In the genomic region with DNA sequence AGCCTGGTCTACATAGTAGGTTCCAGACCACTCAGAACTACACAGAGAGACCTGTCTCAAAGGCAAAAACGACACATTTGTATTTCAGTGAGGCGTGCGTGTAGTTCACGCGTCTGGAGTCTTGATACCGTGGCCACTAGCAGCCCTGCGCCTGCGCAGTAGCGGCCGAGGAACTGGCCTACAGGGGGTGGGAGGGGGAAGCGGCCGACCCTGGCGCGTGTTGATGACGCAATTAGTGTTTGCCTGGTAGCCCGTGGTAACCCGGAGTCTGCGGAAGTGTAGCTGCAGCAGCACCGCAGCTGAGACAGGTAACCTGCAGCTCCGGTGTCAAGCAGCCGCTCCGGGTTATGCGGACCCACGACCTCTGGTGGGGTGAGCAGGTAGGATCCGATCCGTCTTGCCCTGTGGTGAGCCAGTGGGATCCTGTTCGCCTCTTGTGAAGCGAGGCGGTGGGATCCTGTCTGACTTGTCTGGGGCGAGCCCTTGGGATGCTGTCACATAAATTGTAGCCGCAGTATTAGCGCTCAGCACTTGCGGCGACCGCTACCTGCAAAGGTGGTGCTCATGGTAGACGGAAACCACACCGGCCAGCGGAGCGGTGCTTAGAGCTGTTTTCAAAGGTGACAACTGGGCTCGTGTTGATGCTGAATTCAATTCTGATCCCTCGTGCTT, we compare ENCODE assay signal across 8 mouse cellular contexts. TPM values are rescaled to one million over a fixed set of nuclear protein-coding genes. Genes with fewer than 3 reads are reported as not detected.
DNase-seq lines count a peak whose midpoint lies in the region; ATAC-seq and TF ChIP-seq lines count a peak whose summit lies in the region.

A gene (plus strand): TSS at position 254 of the 672 bp plus-strand sequence.

- H3K9me3 ChIP-seq in erythroblast, embryonic 14.5 days (ENCODE audit: control insufficient read depth, low read length) = no peaks in the 10 kb centered on the region
- H3K9me3 ChIP-seq in heart, embryonic 11.5 days (replicated peaks; ENCODE audit: control insufficient read depth, low read length) = no peaks in the 10 kb centered on the region
- no peaks in the 10 kb centered on the region for H3K9me3 ChIP-seq in kidney, embryonic 16.5 days (ENCODE audit: low read length)

- no peak for TF ChIP-seq CTCF in C2C12 (IDR thresholded peaks at IDR 0.05; ENCODE audit: control insufficient read depth, insufficient read depth, insufficient read length)
- TF ChIP-seq CTCF in brain, embryonic 14.5 days (IDR thresholded peaks at IDR 0.05; ENCODE audit: borderline replicate concordance, extremely low read depth, insufficient read depth, insufficient read length) = no peak; the same call in 1 of the 2 replicates
- TF ChIP-seq CTCF in liver, adult 2 months (IDR thresholded peaks at IDR 0.05; ENCODE audit: low read depth, low read length) = peak; percentile 14; the same call in 1 of the 2 replicates

- peak within 1 kb of the TSS; percentile 58 for H3ac ChIP-seq in C2C12 (ENCODE audit: control insufficient read depth, insufficient read length, low read depth)
- peak within 1 kb of the TSS; percentile 0 for H3ac ChIP-seq in myocyte (ENCODE audit: control insufficient read depth, insufficient read length)

- TF ChIP-seq POLR2A in brain, embryonic 14.5 days (IDR thresholded peaks at IDR 0.05; ENCODE audit: borderline replicate concordance, extremely low read depth, insufficient read depth, insufficient read length, poor library complexity, severe bottlenecking) = peak; percentile 28; the same call in 1 of the 2 replicates
- TF ChIP-seq POLR2A in liver, adult 2 months (IDR thresholded peaks at IDR 0.05; ENCODE audit: extremely low read depth, insufficient read depth, low read length) = peak; percentile 49; the same call in 1 of the 2 replicates
- TF ChIP-seq POLR2A in myocyte (IDR thresholded peaks at IDR 0.05; ENCODE audit: insufficient read length, low read depth) = peak; percentile 74

- ATAC-seq in heart, embryonic 11.5 days (replicated peaks; ENCODE audit: insufficient number of reproducible peaks, low FRiP score, low TSS enrichment) = peak; percentile 91
- ATAC-seq in kidney, embryonic 16.5 days (ENCODE audit: low FRiP score, low TSS enrichment) = peak; percentile 93

- H3K36me3 ChIP-seq in C2C12 (ENCODE audit: control insufficient read depth, insufficient read depth) (no peaks in the 10 kb centered on the region), myocyte (ENCODE audit: control insufficient read depth, insufficient read depth) (no peaks in the 10 kb centered on the region)
- peaks cover 4% of the 10 kb centered on the region for H3K36me3 ChIP-seq in erythroblast, embryonic 14.5 days (ENCODE audit: control insufficient read depth)
- no peaks in the 10 kb centered on the region for H3K36me3 ChIP-seq in heart, embryonic 11.5 days (ENCODE audit: control insufficient read depth, insufficient read depth, low read length)
- no peaks in the 10 kb centered on the region for H3K36me3 ChIP-seq in kidney, embryonic 16.5 days (ENCODE audit: insufficient read depth, low read length)
- H3K36me3 ChIP-seq in liver, adult 2 months (ENCODE audit: control insufficient read depth, insufficient read depth, low read length) = no peaks in the 10 kb centered on the region
- no peaks in the 10 kb centered on the region for H3K36me3 ChIP-seq in splenic B cell, adult 2 months (ENCODE audit: control insufficient read depth, insufficient read depth, low read length, poor library complexity, severe bottlenecking)

- H3K4me3 ChIP-seq in C2C12 (ENCODE audit: insufficient read depth, poor library complexity, severe bottlenecking) (peak within 1 kb of the TSS; percentile 72), myocyte (peak within 1 kb of the TSS; percentile 71)
- H3K4me3 ChIP-seq in erythroblast, embryonic 14.5 days (replicated peaks) = peak within 1 kb of the TSS; percentile 93
- H3K4me3 ChIP-seq in heart, embryonic 11.5 days (ENCODE audit: low read depth, low read length) = peak within 1 kb of the TSS; percentile 77
- peak within 1 kb of the TSS; percentile 79 for H3K4me3 ChIP-seq in kidney, embryonic 16.5 days (ENCODE audit: low read length)
- H3K4me3 ChIP-seq in liver, adult 2 months (ENCODE audit: insufficient read depth, low read depth, low read length) = peak within 1 kb of the TSS; percentile 91

- peak within 1 kb of the TSS; percentile 76 for H3K9ac ChIP-seq in heart, embryonic 11.5 days (ENCODE audit: low read depth, low read length)
- H3K9ac ChIP-seq in kidney, embryonic 16.5 days (replicated peaks; ENCODE audit: low read length) = peak within 1 kb of the TSS; percentile 73
- H3K9ac ChIP-seq in liver, adult 2 months (ENCODE audit: low read depth, low read length) = peak within 1 kb of the TSS; percentile 78

- no peak within 1 kb of the TSS for H3K27ac ChIP-seq in heart, embryonic 11.5 days (ENCODE audit: low read depth, low read length)
- H3K27ac ChIP-seq in kidney, embryonic 16.5 days (ENCODE audit: low read length) = no peak within 1 kb of the TSS
- H3K27ac ChIP-seq in liver, adult 2 months (replicated peaks; ENCODE audit: insufficient read depth, low read depth, low read length) = 0 out of 2 replicates have a peak within 1 kb of the TSS, but pooled peaks have one; percentile 17

- WGBS in heart, embryonic 11.5 days (ENCODE audit: insufficient replicate concordance) = under 1% methylated on average over 41 of the region's 41 CpGs
- under 1% methylated on average over 41 of the region's 41 CpGs for WGBS in kidney, embryonic 16.5 days
- under 1% methylated on average over 41 of the region's 41 CpGs for WGBS in liver, adult 2 months

- peak; percentile 98 for DNase-seq in brain, embryonic 14.5 days (ENCODE audit: low read depth)
- DNase-seq in liver, adult 2 months (ENCODE audit: extremely low read depth, low read depth, low spot score) = peak; percentile 87
- peak; percentile 99 for DNase-seq in splenic B cell, adult 2 months (ENCODE audit: low read depth, low spot score)

- H3K4me1 ChIP-seq in erythroblast, embryonic 14.5 days (ENCODE audit: control insufficient read depth) = peaks cover 20% of the 10 kb centered on the region
- H3K4me1 ChIP-seq in heart, embryonic 11.5 days (ENCODE audit: control insufficient read depth, insufficient read depth, low read length) = peaks cover 5% of the 10 kb centered on the region; the same call in 1 of the 2 replicates
- peaks cover 5% of the 10 kb centered on the region; the same call in 1 of the 2 replicates for H3K4me1 ChIP-seq in kidney, embryonic 16.5 days (ENCODE audit: insufficient read depth, low read length)
- H3K4me1 ChIP-seq in liver, adult 2 months (ENCODE audit: control insufficient read depth, insufficient read depth, low read length) = no peaks in the 10 kb centered on the region

- H3K4me2 ChIP-seq in heart, embryonic 11.5 days = peak within 1 kb of the TSS; percentile 83
- peak within 1 kb of the TSS; percentile 79 for H3K4me2 ChIP-seq in kidney, embryonic 16.5 days (replicated peaks; ENCODE audit: low read depth, low read length)
- H3K4me2 ChIP-seq in myocyte (ENCODE audit: low read depth) = peak within 1 kb of the TSS; percentile 94

- no peaks in the 10 kb centered on the region for H3K79me3 ChIP-seq in C2C12 (ENCODE audit: low read depth)

- H3K79me2 ChIP-seq in C2C12 (ENCODE audit: control insufficient read depth, insufficient read depth) (no peaks in the 10 kb centered on the region), myocyte (ENCODE audit: control insufficient read depth, insufficient read depth) (no peaks in the 10 kb centered on the region)
- 0 out of 2 replicates have a peak, but pooled peaks cover 6% of the 10 kb centered on the region for H3K79me2 ChIP-seq in liver, adult 2 months (ENCODE audit: control insufficient read depth, insufficient read depth, low read length)

- H3K27me3 ChIP-seq in C2C12 (ENCODE audit: control insufficient read depth, insufficient read depth, insufficient read length) (peaks cover 4% of the 10 kb centered on the region), myocyte (ENCODE audit: control insufficient read depth, insufficient read depth, insufficient read length) (no peaks in the 10 kb centered on the region)
- no peaks in the 10 kb centered on the region; the same call in 1 of the 2 replicates for H3K27me3 ChIP-seq in erythroblast, embryonic 14.5 days (ENCODE audit: control insufficient read depth)
- H3K27me3 ChIP-seq in heart, embryonic 11.5 days (ENCODE audit: control insufficient read depth, insufficient read depth, low read length) = no peaks in the 10 kb centered on the region
- no peaks in the 10 kb centered on the region for H3K27me3 ChIP-seq in kidney, embryonic 16.5 days (ENCODE audit: insufficient read depth, low read length)
- no peaks in the 10 kb centered on the region for H3K27me3 ChIP-seq in liver, adult 2 months (ENCODE audit: control insufficient read depth, insufficient read depth, low read length)
- H3K27me3 ChIP-seq in splenic B cell, adult 2 months (ENCODE audit: control insufficient read depth, insufficient read depth, low read length, poor library complexity, severe bottlenecking) = no peaks in the 10 kb centered on the region

TF ChIP-seq in C2C12, 6 proteins besides CTCF, POLR2A, EP300 and RAD21:
- TF ChIP-seq USF1 (IDR thresholded peaks at IDR 0.05; ENCODE audit: low read depth) (no peak), CEBPB (IDR thresholded peaks at IDR 0.05; ENCODE audit: low read depth) (peak; percentile 38)

TF ChIP-seq in myocyte, 11 proteins besides CTCF, POLR2A, EP300 and RAD21 (continues in another document):
- TF ChIP-seq MAX (IDR thresholded peaks at IDR 0.05; ENCODE audit: low read depth) (no peak), MYOD1 (IDR thresholded peaks at IDR 0.05; ENCODE audit: control insufficient read depth in 1 of 3, insufficient read length in 2 of 3, low read depth in 2 of 3) (no peak), SRF (IDR thresholded peaks at IDR 0.05; ENCODE audit: control insufficient read depth, insufficient read length, low read depth) (peak; percentile 83), TCF12 (IDR thresholded peaks at IDR 0.05; ENCODE audit: insufficient read depth, poor library complexity, severe bottlenecking) (no peak), TCF3 (IDR thresholded peaks at IDR 0.05; ENCODE audit: insufficient read length, low read depth) (no peak), CEBPB (IDR thresholded peaks at IDR 0.05; ENCODE audit: insufficient read depth, poor library complexity, severe bottlenecking) (0 out of 2 replicates have a peak, but pooled peaks have one; percentile 13), REST (IDR thresholded peaks at IDR 0.05; ENCODE audit: insufficient read depth, insufficient read length) (no peak), E2F4 (IDR thresholded peaks at IDR 0.05; ENCODE audit: insufficient read depth) (no peak), POLR2AphosphoS2 (IDR thresholded peaks at IDR 0.05; ENCODE audit: insufficient read length, low read depth) (peak; percentile 31)

RNA-seq across cellular contexts. Expression of the gene that starts here (rescaled TPM):
- polyA plus RNA-seq in C2C12 (2012; fragmentation: generic; extraction: Trizol) (91.7 TPM), myocyte (2012; fragmentation: generic; extraction: Trizol) (144 TPM)
- 27.2 and 34.0 TPM in 2 replicates for polyA plus RNA-seq in brain, embryonic 14.5 days (2012; rRNA removed)
- polyA plus RNA-seq in erythroblast, embryonic 14.5 days (2012) = 2.2 and 2.5 TPM in 2 replicates
- polyA plus RNA-seq in heart, embryonic 11.5 days (2014; fragmentation: Nextera tagmentation; extraction: Ambion mirVana) = 49.6 and 58.9 TPM in 2 replicates
- polyA plus RNA-seq in kidney, embryonic 16.5 days (2015; fragmentation: Nextera tagmentation; extraction: Ambion mirVana) = 146 and 147 TPM in 2 replicates
- 78.1 and 81.3 TPM in 2 replicates for total RNA-seq in liver, adult 2 months (2014; rRNA removed)
- 30.0 and 40.8 TPM in 2 replicates for polyA plus RNA-seq in liver, adult 2 months (2012; rRNA removed)
